Mouse (Mus musculus) telencephalon, adult 2 months (tissue): ENCODE measurements around the gene 2810004N23Rik.
"Not testable (repeated sequence)": the region's sequence is repeated elsewhere in the genome, so short reads cannot be mapped to it uniquely, and the experiment has no call there.

Experiments used
- DNase-seq: peaks from one replicate; pipeline ENCODE4 v3.0.0-alpha.2; 2011; ENCODE audit warnings: low read depth, low spot score

The 2810004N23Rik gene

DNA sequence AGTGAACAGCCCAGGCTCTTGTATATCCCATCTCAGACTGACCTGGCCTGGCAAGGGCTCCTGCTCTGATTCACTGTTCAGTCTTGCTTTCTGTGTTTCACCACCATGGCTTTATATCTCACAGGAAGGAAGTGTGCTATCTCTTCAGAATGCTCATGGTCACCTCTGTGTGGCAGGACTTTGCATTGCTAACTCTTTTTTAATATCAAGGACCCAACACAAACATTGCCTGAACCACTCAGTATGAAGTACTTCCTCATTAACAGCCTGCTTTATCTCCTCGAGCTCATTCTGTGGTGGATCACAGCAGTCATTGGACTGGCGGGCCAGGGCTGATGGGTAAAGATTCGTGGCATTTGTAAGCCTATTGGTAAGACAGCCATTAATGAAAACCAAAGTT is 3.7 kb upstream of the 2810004N23Rik start:
- DNase-seq: no peak

DNA sequence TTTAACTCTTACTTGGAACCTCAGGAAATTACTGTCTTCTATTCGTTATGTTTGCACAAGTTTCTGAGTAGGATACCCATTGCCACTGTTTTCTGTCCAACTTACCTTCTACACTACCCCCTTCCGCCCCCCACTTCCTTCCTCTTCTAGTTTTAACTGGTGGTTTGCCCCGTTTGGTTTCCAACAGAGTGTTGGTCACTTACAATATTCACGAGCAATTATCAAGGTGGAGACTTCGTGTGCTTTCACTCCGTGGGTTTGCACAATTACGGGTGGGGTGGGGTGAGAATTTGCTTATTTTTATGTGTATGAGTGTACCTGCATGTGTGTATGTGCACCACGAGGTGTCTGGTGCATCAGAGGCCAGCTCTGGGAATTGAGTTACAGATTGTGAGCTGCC is 809 bp upstream of the 2810004N23Rik start:
- DNase-seq: no peak

DNA sequence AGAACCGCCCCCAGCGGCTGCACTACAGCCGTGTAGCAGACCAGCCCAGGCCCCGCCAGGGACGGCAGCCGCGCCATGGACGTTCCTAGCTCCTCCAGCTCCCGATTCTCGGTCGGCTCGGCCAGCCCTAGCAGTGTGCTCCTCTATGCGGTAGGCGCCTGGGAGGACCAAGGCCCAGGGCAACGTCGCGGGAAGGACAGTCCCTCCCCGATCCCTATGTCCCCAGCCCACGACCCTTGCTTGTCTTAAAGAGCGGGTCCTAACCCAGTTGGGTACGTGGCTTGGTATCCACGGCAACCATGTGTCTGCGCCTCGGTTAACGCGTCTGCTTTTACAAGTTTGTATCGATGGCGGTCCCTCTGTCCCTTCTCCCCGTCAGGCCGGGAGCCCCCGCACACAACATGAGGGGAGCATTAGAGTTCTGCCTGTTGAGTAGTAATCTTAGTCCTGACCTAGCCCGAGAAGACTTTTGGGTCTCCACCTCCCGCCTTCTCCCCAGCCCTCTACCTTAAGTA is 300 bp upstream of the 2810004N23Rik start:
- DNase-seq: peak; percentile 17

DNA sequence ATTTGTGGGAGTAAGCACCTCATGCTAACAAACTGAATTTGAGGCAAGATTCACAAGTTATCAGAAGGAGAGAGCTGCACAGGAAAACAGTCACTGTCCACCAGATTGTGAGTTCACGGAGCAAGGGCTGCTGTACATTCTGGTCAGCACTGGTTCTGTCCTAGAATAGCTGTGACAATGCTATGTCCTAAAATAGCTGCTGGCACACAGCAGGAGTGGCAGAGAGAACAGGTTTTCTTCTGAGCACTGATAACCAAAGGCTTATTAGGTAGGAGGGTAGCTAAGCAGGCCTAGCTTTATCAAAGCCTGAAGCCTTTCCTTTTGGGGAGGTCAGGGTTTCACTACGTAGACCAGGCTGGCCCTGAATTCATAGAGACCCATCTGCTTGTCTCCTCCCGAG is 2.7 kb downstream of the 2810004N23Rik start:
- DNase-seq: no peak

DNA sequence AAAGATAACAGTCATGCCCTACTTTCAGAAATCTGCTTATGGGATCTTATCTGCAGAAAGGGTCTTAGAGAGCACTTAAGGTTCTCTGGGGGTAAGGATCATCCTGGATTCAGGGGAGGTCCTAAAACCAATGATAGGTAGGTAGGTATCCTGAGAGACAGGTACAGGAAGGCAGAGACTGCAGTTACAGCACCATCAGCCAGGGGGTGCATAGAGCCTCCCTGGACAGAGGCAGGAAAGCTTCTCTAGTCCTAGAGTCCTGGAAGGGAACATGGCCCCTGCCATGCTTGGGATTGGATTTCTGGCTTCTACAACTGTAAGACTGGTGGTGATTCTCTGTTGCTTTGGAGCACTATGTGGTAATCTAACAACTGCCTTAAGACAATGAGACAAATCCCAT is 3.5 kb downstream of the 2810004N23Rik start:
- DNase-seq: no peak

DNA sequence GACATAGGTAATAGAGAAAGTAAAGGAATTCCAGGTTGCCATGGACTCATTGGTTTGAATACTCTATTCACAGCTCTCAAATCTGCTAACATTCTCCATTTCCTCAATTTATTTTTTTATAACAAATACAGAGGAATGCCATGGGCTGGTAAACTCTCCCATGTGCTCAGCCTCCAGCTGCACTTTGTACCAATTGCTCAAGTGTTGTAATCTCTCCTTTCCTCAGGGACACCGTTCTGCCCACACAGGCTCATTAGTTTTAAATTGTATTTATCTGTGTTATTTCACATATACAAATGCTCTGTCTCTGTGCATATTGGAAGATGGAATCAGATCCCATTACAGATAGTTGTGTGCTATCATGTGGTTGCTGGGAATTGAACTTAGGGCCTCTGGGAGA is 9.4 kb downstream of the 2810004N23Rik start:
- DNase-seq: no peak

DNA sequence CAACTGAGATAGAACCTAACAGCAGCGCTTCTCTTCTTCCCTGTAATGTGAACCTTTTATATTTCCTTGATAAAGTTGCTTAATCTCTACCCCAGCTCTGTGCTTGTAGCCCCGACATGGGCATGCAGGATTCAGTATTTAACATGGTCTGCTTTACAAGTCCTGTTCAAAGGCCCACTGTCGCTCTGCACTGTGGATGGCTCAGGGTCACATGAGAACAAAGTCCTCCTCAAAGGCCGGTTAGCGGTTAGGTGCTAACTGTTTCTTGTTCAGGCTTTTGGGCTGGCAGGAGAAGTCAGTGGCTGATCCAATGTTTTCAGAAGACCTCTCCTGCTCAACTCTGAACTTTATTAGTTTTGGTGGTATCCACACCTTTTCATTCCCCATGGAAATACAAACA is 17.3 kb downstream of the 2810004N23Rik start:
- DNase-seq: no peak

DNA sequence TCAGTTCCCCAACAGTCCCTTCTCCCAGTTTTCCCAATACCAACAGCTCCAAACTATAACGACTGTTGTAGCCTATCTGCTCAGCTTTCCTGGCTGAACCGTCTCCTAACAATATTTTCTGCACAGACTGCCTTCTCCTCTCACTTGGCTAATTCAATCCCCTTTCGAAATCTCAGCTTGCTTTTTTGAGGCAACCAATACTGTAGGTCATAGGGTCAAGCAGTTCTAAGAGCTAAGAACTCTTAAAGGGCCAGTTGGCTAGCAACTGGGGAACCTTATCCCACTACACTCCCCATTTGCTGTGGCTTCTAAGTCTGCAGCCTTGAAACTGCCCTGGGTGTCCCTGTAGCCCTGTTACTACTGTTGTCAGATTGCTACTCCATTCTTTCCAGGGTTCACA is 17.8 kb downstream of the 2810004N23Rik start:
- no peak for DNase-seq

DNA sequence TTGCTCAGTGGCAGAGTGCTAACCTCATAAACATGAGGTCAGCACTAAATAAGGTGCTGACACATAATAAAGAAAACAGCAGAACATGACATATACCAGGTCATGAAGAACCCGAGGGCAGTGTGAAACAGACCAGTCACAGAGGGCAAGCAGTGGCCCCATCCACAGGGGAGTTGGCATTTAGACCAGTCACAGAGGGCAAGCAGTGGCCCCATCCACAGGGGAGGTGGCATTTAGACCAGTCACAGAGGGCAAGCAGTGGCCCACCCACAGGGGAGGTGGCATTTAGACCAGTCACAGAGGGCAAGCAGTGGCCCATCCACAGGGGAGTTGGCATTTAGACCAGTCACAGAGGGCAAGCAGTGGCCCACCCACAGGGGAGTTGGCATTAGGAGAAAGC is 20.0 kb downstream of the 2810004N23Rik start:
- DNase-seq: not testable (repeated sequence)

DNA sequence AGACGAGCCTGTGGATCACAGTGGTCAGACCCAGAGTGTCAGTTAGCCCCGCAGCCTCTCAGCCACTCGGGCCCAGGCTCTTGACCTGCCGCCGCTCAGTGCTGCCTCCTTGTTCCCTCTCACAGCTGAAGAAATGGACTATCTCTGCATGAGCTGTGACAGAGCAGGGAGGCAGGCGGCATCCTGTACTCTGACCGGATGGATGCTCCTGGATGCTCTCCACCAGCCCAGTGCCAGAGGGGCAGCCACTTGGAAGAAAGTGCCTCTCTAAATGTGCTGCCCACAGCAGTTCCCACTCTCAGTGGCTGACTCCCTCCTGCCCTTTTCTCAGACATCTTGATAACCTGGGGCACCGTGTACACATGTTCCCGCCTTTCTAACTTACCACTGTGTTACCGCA is 21.1 kb downstream of the 2810004N23Rik start:
- no peak for DNase-seq

DNA sequence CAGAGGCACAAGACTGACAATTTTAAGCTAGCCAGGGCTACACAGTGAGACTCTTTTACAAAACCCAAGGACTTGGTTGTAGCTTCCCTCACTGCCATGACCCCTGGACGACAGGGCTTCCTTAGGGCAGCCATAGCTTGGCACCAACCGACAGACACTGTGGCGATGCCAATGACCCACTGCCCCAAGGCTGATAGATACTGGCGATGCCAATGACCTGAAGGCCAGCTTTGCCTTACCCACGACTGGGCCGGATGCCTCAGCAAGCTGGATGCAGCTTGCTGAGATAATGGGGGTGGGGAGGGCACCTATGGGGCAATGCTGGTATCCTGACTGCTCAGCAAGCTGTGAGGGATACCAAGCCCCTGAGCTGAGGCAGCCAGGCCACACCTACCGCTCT is 22.0 kb downstream of the 2810004N23Rik start:
- DNase-seq: no peak

DNA sequence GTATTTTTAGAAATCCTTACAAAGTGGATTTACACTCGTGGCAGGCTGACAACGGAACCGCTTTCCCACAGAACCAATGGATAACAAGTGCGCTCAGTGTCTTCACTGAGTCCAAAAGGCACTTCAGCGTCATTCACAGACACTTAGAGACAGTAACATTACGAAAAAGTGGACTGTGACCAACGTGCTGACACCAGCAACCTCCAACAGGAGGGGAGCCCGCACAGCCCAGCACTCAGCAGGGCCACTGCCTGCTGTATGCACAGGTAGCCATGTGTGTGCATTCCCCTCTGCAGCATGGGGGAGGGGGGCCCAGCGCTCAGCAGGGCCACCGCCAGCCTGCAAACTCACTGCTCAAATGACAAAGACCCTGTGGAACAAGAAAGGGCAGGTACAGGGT is 23.5 kb downstream of the 2810004N23Rik start:
- no peak for DNase-seq

DNA sequence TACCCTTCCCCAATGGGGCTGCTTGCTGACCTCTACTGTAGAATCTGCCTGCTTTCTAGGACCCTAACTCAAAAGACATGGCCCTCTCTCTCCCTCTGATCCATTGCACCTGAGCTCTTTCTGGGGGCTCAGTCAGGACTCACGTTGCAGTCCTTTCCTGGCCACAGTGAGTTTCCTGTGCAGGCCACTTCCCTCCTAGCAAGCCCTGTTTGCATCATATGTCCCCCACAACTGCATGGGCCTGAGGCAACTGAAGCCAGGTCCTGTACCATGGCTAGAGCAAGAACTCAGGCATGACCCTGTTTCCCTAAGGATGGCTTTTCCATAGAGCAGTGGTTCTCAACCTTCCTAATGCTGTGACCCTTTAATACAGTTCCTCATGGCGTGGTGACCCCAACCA is 25.0 kb downstream of the 2810004N23Rik start:
- DNase-seq: no peak

DNA sequence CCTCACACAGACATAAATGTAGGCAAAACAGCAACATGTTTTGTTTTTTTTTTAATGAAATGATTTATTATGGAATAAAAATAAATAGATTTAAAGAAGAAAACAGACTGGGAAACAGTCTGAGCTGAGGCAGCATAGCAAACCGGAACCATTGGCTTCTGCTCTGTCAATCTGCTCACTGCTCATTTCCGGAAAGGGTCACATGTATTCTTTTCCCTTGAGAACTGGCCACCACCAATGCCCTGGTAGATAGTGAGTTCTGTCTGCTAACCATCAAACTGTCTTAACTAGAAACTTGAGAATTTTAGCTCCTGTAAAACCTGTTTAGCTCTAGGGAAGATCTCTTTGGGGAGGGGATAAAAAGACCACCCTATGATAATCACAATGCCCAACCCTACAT is 26.0 kb downstream of the 2810004N23Rik start:
- DNase-seq: no peak

DNA sequence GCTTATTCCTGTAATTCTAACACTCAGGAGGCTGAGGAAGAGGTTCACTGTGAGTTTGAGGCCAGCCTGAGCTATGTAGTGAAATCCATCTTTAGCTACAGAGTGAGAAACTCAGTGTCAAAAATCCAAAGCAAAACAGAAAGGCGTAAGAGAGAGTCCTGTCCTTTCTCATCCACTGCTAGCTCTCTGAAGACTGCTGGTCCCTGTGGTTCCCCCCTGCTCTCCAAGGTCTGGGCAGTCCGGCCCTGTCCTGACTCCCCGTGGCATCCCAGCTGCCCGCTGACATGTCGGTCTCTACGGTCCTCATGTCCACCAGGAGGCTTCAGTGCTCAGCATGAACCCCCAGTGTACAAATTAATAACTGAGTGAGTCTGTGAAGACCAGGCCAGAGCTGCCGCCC is 26.6 kb downstream of the 2810004N23Rik start:
- DNase-seq: no peak

DNA sequence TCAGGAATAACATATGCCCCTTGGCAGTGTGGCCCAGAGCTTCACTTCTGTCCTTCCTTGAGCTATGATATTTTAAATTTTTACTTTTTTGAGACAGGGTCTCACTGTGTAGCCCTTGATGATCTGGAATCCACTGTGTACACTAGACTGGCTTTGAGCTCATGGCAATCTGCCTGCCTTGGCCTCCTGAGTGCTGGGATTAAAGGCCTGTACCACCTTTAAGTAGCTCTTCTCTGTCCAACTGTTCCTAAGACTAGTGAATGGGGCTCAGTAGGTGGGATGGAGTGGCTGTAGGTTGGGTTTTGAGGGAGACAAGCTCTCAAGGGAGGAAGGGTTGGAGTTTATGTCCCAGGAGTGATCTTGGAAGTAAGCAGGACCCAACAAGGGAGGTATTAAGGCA is 27.1 kb downstream of the 2810004N23Rik start:
- DNase-seq: no peak

DNA sequence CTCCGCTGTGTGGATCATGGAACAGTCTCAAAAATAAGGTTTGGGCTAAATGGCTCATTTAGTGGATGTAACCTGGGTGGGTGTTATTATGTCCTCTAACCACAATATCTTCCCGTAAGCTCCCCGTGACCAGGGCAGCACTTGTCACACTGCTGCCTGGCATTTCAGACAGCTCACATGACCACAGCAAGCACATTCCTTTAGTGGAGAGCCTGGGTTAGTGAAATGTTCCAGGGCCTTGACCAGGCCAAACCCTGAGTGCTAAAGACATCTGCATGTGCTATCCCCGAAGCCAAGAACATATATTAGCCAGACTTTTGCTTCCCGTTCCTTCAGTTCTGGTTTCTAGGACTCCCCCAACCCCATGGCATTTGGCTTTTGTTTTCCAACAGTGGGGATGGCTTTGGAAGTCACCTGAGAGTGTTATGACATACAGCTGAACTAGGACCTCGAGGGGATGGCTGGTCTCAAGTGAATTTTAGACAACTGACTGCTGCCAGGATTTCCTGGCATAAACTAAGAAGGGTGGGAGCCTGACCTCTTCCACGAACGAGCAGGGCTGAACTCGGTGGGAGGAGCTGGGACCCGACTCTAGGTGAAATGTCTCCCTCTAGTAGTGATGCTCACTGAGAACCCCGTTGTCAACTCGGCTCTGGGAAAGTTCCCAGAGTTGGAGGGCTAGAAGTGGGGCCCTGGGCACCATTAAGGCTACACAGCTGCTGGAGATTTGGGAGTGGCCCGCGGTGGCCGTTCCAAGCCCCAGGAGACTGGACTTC is 29.3 kb downstream of the 2810004N23Rik start:
- no peak for DNase-seq

DNA sequence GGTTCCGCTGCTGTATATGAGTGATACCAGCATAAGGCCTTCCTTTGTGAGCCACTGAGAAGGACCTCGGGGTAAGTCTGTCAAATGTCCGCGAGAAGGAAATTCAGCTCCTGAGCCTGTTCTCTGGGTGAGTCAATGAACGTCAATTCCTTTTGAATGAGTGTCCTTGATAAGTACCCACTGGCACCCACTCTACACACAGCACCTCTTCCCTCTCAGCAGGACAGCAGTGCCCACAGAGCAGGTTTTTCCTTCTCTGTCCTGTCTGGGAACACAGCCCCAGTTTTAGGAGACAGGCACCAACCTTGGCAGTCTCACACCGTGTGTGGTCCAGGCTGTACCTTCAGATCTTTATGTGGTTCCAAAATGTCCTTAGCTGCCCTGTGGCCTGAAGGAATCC is 31.0 kb downstream of the 2810004N23Rik start:
- DNase-seq: no peak

DNA sequence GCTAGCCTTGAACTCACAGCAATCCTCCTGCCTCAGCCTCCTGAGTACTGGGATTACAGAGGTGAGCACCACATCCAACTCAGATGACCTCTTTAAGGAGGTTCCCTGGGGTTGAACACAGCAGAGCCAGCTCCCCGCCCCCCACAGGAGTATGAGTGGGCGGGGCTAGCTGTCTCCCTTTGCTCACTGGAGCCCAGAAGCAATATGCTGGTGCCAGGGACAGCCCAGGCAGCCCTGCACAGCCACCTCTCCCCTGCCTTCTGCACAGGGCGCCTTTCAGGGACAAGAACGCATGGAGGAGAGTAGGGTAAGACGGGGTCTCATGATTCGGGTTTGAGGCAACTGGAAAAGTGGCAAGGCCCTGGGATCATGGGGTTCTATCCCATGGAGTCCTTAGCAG is 31.4 kb downstream of the 2810004N23Rik start:
- DNase-seq: no peak

DNA sequence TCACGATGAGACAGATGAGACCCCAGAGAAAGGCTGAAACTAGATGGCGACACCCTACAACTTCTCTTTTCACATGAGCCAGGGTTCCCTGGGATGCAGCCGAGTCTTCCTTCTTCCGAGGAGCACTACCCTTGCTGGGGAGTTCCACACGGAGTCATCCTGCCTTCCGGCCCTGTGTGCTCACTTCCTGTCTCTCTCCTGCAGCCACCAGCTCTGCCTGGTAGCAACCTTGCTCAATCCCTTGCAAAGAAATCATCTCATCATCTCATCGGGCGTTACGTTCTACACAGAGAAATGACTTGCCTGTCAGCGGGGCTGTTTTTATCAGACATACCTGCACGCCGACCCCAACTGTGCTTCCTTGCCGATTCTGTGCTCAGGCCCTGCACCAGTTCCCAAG is 32.9 kb downstream of the 2810004N23Rik start:
- DNase-seq: no peak

DNA sequence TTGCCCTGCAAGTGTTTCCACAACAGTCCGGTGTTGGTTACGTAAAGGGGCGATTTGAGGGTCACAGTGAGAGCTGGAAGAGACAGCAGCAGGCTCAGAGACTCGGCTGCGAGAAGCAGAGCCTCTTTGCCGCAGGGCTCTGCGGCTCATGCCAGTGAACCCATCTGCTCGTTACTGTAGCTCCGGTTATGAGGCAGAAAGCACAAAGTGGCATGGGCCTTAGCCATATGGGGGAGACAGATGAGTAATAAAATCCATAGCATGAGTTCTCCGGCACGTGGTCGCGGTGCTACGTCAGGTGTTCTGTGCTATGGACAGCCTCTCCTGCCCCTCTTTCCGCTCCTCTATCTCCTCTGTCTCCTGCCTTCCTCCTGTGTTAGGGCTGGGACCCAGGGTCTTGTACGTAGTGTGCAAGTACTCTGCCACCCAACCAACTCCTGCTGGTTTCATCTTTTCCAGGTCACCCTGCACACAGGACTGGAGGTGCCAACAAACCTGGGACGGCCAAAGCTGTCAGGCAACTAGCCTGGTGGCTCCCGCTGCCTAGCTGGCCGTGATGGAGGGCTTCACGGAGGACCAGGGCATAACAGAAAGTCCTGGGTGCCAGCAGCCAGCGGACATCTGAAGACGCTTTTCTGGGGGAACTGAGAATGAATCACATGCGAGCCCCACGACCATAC is 34.2 kb downstream of the 2810004N23Rik start:
- DNase-seq: no peak

DNA sequence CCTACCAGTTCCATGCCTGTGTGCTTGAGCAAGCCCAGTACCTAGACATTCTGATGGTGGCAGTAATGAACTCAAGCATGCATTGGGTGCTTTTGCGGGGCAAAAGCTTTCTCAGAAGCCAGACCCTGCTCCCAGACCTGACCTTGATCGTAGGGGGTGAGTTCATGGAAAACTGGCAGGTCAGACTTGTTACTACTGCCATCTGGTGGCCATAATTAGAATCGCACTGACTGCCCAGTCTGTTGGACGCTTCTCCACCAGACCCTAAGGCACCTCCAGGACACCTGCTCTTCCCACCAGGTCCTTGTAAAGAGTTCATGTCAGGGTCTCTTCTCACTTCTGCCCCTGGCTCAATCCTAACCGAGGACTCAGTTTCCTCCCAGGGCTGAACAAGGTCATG is 35.5 kb downstream of the 2810004N23Rik start:
- no peak for DNase-seq

DNA sequence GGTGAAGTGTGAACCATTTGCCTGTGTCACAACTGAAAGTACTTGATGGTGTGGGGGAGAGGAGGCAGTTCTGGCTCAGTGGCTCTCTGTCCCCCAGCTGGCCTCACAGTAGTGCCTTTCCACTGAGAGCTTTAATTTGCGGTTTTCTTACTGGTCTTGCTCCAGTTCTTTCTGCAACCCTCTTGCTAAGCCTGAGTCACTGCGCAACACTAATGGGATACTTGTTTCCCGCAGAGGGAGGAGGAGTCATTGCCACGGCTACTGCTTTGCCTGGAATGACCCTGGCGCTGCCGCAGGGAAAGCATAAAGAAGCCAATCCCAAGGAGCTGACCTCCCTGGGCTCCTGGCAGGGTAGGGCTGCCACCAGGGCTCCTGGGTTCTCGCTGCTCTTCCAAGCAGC is 36.3 kb downstream of the 2810004N23Rik start:
- DNase-seq: no peak
